In genomic region chrX:10734453-10734852, GRCm38 (mm10) we compare ENCODE assay signal across 11 mouse cellular contexts. TPM values are rescaled to one million over a fixed set of nuclear protein-coding genes. Genes with fewer than 3 reads are reported as not detected.
DNase-seq lines count a peak whose midpoint lies in the region; ATAC-seq and TF ChIP-seq lines count a peak whose summit lies in the region.
"Had no signal": no experiment of that assay in that cellular context is flagged by ENCODE, and none has a peak within 500 bp of the region (broad histone marks: within the 10 kb centered on the region; RNA-seq: fewer than 3 reads in every experiment).

No protein-coding gene starts in this region.

- WGBS in lung, embryonic 14.5 days, result 24% methylated on average over 1 of the region's 1 CpGs
- WGBS in limb, embryonic 14.5 days, result 9% methylated on average over 1 of the region's 1 CpGs

- no peaks in the 10 kb centered on the region for H3K27me3 ChIP-seq in lung, embryonic 14.5 days (ENCODE audit: insufficient read depth, low read length)
- H3K27me3 ChIP-seq in limb, embryonic 14.5 days (ENCODE audit: control insufficient read depth, insufficient read depth, low read length), result no peaks in the 10 kb centered on the region
- H3K27me3 ChIP-seq: embryonic facial prominence, embryonic 13.5 days; liver, embryonic 15.5 days; midbrain, embryonic 13.5 days had no signal

- DNase-seq in cerebellum, postnatal 25 days, result peak; percentile 7 to 8
- no peak for DNase-seq in cerebellum, adult 11 months
- DNase-seq in lung, embryonic 14.5 days, result peak; percentile 65
- no peak for DNase-seq in lung, postnatal 25 days (ENCODE audit: low spot score)
- DNase-seq in brain, embryonic 14.5 days (ENCODE audit: low read depth), result peak; percentile 43
- DNase-seq in limb, embryonic 14.5 days (ENCODE audit: low spot score), result peak; percentile 6
- DNase-seq in layer of hippocampus, postnatal 14 days (ENCODE audit: low spot score in 2 of 2), result no peak
- DNase-seq in retina, embryonic 14.5 days (ENCODE audit: low spot score), result no peak

- no peak overlapping the region for H3K4me3 ChIP-seq in lung, embryonic 14.5 days (ENCODE audit: low read depth, low read length)
- no peak overlapping the region for H3K4me3 ChIP-seq in limb, embryonic 14.5 days (replicated peaks; ENCODE audit: low read length)
- H3K4me3 ChIP-seq: embryonic facial prominence, embryonic 13.5 days; liver, embryonic 15.5 days; midbrain, embryonic 13.5 days had no signal

- H3K36me3 ChIP-seq in lung, embryonic 14.5 days (ENCODE audit: insufficient read depth), result no peaks in the 10 kb centered on the region
- no peaks in the 10 kb centered on the region for H3K36me3 ChIP-seq in limb, embryonic 14.5 days (ENCODE audit: control insufficient read depth, insufficient read depth, low read length)
- H3K36me3 ChIP-seq: embryonic facial prominence, embryonic 13.5 days; liver, embryonic 15.5 days; midbrain, embryonic 13.5 days had no signal

- no peak overlapping the region for H3K4me2 ChIP-seq in lung, embryonic 14.5 days
- no peak overlapping the region for H3K4me2 ChIP-seq in limb, embryonic 14.5 days (replicated peaks; ENCODE audit: low read depth, low read length, severe bottlenecking)
- H3K4me2 ChIP-seq: embryonic facial prominence, embryonic 13.5 days; liver, embryonic 15.5 days; midbrain, embryonic 13.5 days had no signal

- peak; percentile 49; the same call in 1 of the 2 replicates for ATAC-seq in lung, embryonic 14.5 days (ENCODE audit: insufficient read depth)
- ATAC-seq in limb, embryonic 14.5 days (ENCODE audit: low FRiP score, low read depth), result no peak
- ATAC-seq: midbrain, embryonic 13.5 days had no signal

- TF ChIP-seq POLR2A in brain, embryonic 14.5 days (IDR thresholded peaks at IDR 0.05; ENCODE audit: borderline replicate concordance, extremely low read depth, insufficient read depth, insufficient read length, poor library complexity, severe bottlenecking), result no peak
- TF ChIP-seq POLR2A in limb, embryonic 14.5 days (IDR thresholded peaks at IDR 0.05; ENCODE audit: borderline replicate concordance, extremely low read depth, insufficient read depth, insufficient read length), result no peak

- H3K27ac ChIP-seq in lung, embryonic 14.5 days (ENCODE audit: low read depth), result no peak overlapping the region
- H3K27ac ChIP-seq in limb, embryonic 14.5 days (replicated peaks; ENCODE audit: low read depth, low read length), result no peak overlapping the region
- H3K27ac ChIP-seq: embryonic facial prominence, embryonic 13.5 days; liver, embryonic 15.5 days; midbrain, embryonic 13.5 days had no signal

- TF ChIP-seq CTCF in lung, embryonic 14.5 days (IDR thresholded peaks at IDR 0.05; ENCODE audit: low read depth), result no peak
- no peak for TF ChIP-seq CTCF in brain, embryonic 14.5 days (IDR thresholded peaks at IDR 0.05; ENCODE audit: borderline replicate concordance, extremely low read depth, insufficient read depth, insufficient read length)

- no peaks in the 10 kb centered on the region for H3K9me3 ChIP-seq in lung, embryonic 14.5 days (ENCODE audit: low read depth, low read length)
- H3K9me3 ChIP-seq in limb, embryonic 14.5 days (ENCODE audit: control insufficient read depth, low read length), result no peaks in the 10 kb centered on the region
- H3K9me3 ChIP-seq: embryonic facial prominence, embryonic 13.5 days; liver, embryonic 15.5 days; midbrain, embryonic 13.5 days had no signal

- H3K9ac ChIP-seq in lung, embryonic 14.5 days, result no peak overlapping the region
- no peak overlapping the region for H3K9ac ChIP-seq in limb, embryonic 14.5 days (ENCODE audit: low read depth, low read length, severe bottlenecking)
- H3K9ac ChIP-seq: embryonic facial prominence, embryonic 13.5 days; liver, embryonic 15.5 days; midbrain, embryonic 13.5 days had no signal

- H3K4me1 ChIP-seq in lung, embryonic 14.5 days (ENCODE audit: insufficient read depth), result no peaks in the 10 kb centered on the region
- H3K4me1 ChIP-seq in limb, embryonic 14.5 days (ENCODE audit: control insufficient read depth, insufficient read depth, low read length), result no peaks in the 10 kb centered on the region
- H3K4me1 ChIP-seq: midbrain, embryonic 13.5 days had no signal

RNA-seq across cellular contexts. Expression of gene Mid1ip1, which starts 19.6 kb away (rescaled TPM):
- polyA plus RNA-seq in lung, embryonic 14.5 days (2014; fragmentation: Nextera tagmentation; extraction: Ambion mirVana), result 72.8 and 77.8 TPM in 2 replicates
- polyA plus RNA-seq in brain, embryonic 14.5 days (2012; rRNA removed), result 41.7 and 51.6 TPM in 2 replicates
- 17.5 and 19.2 TPM in 2 replicates for polyA plus RNA-seq in limb, embryonic 14.5 days (2012; rRNA removed)
- polyA plus RNA-seq in limb, embryonic 14.5 days (2014; fragmentation: Nextera tagmentation; extraction: Ambion mirVana), result 20.4 and 21.5 TPM in 2 replicates
- 10 to 100 TPM; 78.2 to 81.2 TPM for total RNA-seq in layer of hippocampus, postnatal 14 days (2021)

Comparison
In these comparisons a context has a peak if more than half of its experiments do, and no peak if none do; other contexts are left out.
1. DNase-seq: peak in cerebellum, postnatal 25 days (2 of 2), lung, embryonic 14.5 days (single experiment), brain, embryonic 14.5 days (single experiment) and limb, embryonic 14.5 days (single experiment); none in cerebellum, adult 11 months (single experiment), lung, postnatal 25 days (single experiment), layer of hippocampus, postnatal 14 days (0 of 2) and retina, embryonic 14.5 days (single experiment).